Mouse (Mus musculus) liver, postnatal 0 days (tissue): ENCODE measurements around the gene Mylip.

Source experiments
- CTCF ChIP-seq: sonication (generic); IDR thresholded peaks from 2 replicates; pipeline ENCODE4 v1.5.1; 2016; ENCODE audit warnings: antibody characterized with exemption, low read depth
- EP300 ChIP-seq: IDR thresholded peaks from 2 replicates; pipeline ENCODE4 v1.6.1; 2016; ENCODE audit warnings: antibody characterized with exemption, low read depth, mild to moderate bottlenecking

DNA sequence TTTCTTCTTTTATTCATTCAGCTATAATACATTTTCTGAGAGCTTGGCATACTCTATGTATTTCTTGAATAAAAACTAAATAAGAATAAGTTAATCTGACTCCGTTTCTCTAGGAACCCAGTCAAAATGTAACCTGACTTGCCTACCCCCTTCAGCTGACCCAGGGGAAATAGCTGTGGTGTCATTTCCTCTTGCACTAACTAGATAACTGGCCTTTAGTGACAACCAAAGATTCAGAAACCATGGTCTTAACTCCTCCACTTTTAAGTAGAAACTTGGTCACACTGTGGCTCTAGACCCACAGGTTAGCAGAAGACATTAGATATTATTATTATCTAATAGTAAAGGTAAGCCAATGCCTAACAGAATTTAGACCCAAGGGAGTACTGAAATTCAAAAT lies 64.5 kb downstream of the Mylip start:
- no peak for TF ChIP-seq CTCF
- TF ChIP-seq EP300, result no peak
